Mouse (Mus musculus) adrenal gland, postnatal 25 days (tissue): Measurements from ENCODE around the gene Xylt1. TPM values are rescaled to one million over a fixed set of nuclear protein-coding genes. Genes with fewer than 3 reads are reported as not detected.

Experiments
- DNase-seq: peaks from one replicate; pipeline ENCODE4 v3.0.0; 2021; ENCODE audit warnings: mixed read lengths
- total RNA-seq: library from RNA; stranded (reverse); gene quantifications from 2 replicates; pipeline ENCODE4 v1.2.3, GENCODE M21; 2021

The Xylt1 gene
- total RNA-seq, 1 experiment from 2014 or later = 5.5 TPM

DNA sequence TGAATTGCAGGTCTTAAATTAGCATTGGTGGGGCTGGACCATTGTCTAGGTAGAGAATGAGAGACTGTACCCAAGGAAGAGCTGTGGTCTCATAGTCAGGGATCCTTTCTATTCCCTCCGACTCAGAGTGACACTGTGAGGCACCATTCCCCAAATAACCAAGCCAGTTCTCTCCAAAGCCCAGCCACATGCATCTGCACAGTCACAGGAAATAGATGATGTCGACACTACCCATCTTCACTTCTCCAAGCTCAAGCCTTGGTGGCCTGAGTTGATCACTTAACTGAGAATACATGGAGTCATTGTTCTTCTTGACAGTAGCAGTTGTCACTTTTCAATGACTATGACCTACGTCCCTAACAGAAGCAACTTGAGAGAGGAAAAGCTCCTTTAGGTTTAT, 100.6 kb downstream of the Xylt1 start:
- DNase-seq = no peak

DNA sequence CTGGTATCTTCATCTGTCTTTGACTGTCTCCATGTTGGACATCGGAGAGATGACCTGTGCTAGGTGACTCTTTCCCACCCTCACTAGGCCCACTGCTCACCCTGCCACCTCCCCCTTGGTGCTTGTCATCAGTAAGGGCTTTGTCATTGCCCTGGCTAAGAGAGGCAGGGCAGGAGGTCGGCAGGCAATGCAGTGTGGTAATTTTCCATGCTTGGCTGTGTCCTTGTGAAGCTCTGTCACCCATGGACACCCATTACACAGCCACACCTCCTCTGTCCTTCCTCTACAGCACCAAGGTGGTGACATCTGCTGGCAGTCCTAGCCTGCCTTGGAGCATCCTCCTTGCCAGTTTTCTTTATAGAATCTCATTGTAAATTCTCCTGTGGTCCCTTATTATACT, 101.9 kb downstream of the Xylt1 start:
- no peak for DNase-seq

DNA sequence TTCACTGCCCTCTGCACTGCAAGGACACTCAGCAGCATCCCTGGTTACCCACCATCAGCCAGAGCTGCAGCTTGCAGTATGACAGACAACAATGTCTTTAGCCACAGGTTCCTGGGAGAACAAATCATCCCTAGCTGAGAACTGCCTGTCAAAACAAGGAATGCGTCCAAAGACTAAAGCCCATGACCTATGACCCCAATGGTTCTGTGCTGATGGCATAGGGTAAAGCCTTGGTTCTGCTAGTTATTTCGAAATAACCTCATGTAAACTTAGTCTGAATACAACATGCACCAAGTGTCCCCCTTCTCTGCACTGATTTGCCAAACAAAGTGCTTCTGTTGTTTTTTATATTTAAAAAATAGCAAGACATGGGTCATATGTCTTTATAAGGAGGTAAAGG, 103.8 kb downstream of the Xylt1 start:
- no peak for DNase-seq

DNA sequence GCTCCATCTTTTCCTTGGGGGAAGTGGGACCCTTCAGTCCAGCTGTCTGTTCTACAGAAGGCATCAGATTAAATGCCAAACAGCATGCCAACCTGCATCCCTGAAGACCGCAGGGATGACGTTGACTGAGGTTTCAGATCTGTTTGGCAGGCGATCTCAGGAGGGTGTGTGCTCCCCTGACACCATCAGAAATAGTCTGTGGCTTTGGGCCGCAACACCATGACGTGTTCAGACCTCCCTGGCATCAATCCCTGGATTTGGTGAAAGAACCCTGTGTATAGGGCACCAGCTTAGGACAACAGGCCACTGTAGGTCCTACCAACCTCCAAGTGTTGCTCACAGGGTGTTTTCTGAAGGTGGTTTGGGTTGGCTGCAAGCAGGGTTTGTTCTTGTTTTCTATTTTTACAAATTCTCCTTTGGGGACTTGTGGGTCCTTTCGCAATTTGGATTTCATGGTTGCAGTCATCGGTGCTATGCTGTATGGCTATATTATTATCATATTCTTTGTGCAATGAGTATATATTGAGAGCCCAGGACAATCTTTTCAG, 104.3 kb downstream of the Xylt1 start:
- DNase-seq = no peak

DNA sequence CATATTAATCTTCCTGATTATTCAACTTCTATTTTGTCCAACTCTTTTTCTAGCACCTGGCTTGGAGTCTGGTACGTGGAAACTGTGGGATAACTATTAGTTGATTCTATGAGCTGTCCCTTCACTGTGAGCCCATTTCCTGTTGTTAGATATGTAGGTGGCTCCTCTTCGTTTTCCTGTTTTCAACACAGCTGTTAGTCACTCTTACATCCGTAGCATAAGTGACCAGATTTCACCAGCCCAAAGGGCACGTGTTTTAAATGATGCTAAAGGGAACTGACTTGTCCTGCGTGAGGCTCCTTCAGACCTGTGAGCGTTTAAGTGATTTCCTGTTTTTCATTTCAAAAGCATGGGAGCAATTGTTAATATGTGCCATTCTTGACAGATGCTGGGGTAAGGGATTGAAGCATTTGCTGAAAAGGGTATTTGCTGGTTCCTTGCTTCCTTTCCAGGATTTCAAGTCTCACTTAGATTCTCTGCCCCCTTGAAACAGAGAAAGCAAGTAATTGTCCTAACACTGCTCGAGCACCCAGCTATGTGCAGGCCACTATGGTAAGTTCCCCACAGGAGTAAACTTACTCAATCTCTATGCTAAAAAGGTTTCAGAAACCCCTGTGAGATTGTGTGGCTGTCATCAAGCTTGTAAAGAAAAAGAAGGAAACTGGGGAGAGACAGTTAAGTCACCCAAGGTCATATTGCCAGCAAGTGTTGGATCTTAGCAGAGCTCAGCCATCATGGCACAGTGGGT, 105.8 kb downstream of the Xylt1 start:
- DNase-seq = no peak

DNA sequence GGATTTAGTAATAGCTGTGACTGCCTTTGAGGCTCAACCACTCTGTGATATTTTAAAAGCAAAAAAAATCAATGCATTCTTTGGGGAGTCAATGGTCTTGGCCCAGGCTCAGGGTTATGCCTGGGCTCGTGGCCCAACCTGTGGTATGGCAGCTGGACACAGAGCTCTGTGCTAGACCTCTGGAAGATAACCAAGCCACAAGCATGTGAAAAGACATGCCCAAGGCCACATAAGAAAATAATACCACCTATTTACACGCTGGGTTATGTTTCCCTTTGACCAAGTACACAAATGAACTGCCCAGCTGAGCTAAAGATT, 106.4 kb downstream of the Xylt1 start:
- DNase-seq = no peak

DNA sequence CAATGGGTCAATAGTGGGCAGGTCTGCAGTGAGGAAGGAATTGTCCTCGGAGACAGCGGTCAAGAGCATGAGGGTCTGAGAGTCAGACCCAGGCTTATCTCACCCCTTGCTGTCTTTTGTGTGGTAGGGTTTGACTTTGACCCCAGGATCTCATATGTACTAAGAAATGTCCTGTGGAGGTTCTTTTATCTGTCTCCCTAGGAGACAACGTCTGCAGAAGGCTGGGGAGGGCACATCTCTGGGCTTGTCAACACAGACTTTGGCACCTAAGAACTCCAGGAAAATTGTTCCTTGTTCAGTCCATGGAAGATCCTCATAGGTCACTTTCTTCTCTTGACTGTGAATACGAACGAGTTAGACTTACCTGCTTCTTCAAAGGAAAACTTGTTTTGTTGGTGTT, 109.2 kb downstream of the Xylt1 start:
- no peak for DNase-seq

DNA sequence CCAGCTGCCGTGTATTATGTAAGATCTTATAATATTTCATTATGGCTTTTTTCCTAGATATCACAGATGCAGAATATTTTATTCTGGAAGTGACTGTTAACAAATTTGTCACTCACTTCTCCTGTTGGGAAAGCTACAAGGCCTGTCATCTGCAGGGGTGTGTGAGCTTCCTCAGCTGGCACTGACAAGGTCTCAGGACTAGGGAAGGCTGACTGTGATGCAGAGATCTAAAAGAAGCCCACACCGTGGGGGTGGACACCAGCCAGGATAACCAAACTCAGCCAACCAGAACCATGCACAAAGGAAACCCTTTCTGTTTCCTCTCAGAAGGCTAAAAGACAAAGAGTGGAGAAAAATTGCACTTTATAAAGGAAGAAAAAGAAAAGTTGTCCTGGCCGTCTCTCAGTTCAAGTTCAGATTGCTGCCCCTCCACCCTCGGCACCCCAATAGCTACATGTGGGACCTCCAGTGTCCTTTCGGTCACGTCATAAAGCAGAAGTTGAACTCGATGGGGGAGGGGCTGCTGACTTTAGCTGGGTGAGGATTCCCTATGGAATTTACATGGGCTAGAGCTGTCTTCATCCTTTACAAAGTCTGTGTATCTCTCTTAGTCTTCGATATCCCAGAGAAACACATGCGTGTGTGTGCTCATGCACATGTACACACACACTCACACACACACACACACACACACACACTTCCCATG, 109.9 kb downstream of the Xylt1 start:
- no peak for DNase-seq

DNA sequence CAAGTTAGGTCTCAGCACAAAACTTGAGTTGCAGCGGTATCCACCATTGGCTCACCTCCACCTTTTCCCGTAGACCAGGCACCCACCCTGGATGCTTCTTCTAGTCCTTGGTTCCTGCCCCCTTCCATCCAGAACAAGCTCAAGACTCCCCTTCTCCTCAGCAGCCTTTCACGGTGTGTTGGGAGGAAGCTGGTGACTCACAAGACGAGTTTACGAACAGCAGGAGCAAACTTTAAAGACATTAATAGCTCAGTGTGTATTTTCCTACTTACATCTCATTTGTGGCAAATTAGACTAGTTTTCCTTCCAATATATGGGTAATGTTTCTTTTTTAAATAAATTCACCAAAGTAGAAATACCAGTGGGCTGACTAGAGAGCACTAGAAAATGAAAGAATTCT, 110.7 kb downstream of the Xylt1 start:
- no peak for DNase-seq

DNA sequence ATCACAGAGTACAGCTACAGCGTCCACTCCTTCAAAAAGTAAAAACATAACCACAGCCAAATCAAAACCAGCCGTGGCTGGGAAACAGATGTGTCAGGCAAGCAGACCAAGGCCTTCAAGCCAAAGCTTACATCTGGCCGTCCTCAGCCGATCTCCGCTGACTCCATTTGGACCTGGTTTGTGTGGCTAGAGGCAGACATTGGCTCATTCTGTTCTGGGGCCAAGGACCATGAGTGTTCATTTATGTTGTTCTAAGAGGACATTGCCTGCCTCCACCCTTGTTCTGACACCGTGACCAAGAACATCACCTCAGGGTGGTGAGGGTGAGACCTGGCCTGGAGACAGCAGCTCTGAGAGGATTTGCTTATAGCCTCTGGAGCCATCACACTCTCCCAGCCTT, 113.4 kb downstream of the Xylt1 start:
- no peak for DNase-seq

DNA sequence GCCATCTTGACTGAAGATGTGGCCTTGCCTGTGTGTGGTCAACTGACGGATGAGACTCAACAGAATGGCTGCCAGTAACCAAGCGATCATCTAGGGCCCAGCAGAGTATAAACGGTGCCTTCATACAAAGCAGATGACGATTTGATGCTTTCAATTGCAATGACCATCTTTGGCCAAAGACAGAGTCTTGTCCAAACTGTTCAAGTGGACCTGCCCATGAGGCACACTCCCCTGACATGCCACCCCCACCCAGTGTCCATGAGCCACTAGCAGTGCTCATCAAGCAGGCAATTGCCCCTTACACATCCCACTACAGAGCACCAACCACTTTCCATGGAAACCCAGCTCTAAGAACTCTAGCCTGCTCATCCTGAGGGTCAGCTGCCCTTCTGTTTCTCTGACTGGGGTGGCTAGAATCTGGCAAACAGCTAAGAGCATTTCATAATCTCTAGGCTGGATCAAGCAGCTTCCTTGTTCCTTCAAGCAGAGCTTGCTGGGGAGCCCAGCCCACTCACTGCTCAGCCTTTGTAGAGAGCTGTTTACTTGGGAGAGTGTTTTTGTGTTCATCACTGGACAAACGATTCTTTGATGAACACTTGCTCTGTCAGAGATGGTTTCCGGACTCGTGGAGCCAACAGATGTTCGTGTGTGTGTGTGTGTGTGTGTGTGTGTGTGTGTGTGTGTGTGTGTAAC, 114.0 kb downstream of the Xylt1 start:
- no peak for DNase-seq

DNA sequence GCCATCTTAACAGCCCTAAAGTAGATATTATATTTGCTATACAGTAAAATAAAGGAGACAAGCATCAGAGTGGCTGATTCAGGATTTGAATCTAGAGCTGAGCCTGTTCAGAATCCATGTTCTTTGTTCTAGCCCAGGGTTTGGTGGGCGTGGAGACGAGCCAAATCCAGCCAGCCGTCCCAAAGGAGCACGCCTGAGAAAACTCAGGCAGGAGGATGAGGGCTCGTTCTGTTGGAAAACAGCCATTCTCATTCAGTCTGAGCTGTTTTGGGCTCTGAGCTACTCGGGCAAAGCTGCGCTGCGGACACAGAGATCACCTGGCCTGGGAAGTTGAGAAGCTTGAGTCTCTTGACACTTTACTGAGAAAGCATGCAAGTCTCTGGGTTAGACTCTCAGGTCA, 115.0 kb downstream of the Xylt1 start:
- DNase-seq = no peak

DNA sequence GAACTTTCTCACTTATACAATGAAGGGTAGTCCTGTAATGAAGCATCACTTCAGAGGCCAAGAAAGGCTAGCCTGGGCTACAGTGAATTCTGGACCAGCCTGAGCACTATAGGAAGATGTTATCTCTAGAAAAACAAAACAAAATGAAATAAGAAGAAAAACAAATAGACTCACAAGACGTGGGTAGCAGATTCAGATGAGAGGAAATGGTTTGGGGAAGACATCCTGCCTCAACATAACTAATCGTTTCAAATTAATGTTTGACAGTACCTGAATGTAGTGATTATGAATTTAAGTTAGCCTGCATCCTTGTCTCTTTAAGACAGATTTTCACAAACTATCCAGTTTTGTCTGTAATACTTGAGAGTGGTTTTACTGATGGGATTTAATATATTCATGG, 117.4 kb downstream of the Xylt1 start:
- DNase-seq = no peak

DNA sequence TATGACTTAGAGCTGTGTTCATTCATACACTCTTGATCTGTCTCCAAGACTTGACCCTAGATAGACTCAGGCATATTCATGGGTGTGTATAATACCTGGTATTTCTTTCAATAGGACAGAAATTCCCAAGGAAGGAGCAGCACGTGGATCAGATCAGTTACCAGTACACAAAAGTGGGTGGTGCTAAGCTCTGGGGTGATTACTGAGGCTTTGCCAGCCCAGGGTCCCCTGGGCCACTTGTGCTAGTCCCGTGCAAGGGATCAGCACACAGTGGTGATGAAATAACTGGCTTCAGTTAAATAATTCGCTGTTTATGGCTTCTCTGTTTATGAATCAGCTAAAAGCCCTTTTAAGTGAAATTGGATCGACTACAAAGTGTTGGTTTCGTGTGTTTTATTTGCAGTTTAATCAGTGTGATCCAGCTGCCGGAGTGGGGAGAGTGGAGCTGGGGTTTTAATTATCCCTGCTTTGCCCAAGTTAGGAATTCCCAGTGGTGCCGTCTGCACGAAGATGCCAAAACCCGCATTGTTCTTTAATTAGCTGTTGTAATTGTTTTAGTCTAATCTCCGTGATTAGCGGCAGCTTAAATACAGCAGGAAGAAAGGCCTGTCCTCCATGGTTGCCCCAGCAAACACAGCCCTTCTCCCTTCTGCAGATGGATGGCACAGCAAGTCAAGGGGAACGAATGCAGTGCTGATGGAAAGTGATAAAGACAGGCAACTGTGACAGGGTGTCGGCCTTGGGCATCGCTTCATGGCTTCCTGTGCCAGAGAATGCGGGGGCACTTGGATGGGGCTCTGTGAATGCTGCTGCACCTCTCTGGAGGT, 120.8 kb downstream of the Xylt1 start:
- DNase-seq = no peak

DNA sequence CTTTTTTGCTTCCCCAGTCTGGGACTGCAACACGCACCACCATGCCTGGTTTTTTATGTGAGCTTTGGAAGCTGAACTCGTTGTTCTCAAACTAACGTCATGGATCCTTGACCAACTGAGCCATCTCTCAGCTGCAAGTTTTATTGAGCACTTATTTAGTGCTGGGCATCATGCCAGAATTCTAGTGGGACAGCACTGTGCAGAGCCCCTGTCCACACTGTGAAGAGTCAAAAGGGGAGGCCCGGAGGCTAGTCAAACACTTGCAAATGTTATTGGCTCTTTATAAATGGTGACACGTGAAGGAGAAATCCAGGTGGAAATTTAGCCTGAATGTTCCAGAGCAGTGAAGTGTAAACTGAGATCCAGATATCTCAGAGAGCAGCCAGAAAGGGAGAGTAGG, 121.6 kb downstream of the Xylt1 start:
- no peak for DNase-seq

DNA sequence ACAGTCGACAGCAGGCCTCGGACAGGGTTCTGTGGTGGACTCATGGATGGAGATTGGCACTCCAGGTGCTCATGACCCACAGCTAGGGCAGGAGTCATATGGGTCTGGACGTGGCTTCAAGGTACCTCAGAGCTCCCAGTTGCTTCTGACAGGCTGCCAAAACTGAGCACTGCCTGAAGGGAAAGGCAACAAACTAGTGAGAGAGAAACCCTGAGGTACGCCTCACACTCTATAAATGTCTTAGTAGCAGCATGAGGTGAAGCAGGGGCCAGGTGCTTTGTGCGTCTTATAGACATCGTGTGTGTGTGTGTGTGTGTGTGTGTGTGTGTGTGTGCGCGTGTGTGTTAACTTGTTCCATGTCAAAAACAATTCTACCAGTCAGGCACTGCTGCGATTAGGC, 122.9 kb downstream of the Xylt1 start:
- DNase-seq = no peak

DNA sequence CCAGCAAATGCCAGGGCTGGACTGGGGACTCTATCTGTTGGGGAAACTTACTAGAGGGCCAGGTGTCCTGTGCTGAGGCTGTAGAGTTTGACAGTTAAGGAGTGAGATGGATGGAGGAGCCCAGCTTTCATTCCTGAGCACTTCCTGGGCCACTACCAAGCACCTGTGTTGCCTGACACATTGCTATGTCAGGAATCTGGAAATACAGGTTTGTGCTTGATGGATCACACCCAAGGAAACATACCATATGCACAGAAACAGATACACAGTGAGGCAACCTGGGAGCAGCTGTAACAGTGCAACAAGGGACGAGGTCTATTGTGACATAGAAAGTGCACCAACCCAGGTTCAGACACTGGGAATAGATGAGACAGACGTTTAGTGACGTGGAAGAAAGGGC, 125.0 kb downstream of the Xylt1 start:
- no peak for DNase-seq

DNA sequence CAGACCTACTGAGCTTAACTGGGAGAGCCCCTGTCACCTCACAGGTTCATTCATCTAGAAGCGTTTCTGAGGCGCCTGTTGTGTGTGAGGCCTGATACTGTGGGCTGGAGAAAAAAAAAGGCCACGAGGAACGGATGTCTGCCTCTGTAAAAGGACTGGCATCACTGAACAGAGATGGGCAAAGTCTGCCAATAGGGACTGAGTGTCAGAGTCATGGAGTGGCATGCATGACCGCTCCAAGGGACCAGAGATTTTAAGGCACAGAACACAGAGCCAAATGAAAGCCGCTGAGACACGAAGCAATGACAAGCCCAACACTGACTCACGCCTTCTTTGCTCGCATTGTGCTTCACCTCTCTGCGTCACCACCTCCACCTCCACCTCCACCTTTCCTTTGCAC, 126.6 kb downstream of the Xylt1 start:
- DNase-seq = no peak

DNA sequence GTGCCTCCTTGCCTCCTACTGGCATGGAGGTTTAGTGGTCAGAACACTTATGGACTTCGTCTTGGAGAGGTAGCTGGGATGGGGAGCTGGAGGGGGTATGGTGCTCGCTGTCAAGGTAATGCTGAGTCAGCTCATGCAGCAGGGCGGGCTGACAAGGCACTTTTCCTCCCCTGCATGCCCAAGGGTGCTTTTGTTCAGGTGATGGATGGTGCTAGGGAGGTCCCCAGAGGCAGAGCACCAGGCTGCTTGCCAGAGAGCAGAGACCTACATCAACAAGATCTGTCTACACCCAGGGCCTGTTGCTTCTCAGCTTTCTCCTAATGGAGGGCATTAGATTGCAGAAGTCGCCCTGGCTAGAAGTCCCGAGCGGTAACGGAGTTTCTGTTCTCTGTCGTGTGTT, 127.3 kb downstream of the Xylt1 start:
- DNase-seq = no peak

DNA sequence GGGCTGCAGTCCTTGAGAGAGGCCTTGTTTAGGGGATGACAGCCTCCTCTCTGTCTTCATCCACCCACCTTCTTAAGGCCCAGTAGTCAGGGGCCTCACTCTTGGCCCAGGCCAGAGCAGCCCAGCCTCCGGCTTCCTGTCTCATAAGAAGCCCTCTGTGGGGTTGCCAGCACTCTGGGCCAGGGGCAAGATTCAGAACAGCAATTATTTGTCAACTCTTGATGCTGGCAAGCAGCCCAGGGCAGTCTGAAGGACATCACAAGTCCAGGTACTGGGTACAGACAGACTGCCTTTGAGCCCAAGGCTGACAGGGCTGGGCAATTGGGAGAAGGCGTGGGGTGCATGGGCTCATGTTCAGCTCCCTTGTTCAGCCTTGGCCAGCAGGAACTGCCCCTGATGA, 129.3 kb downstream of the Xylt1 start:
- peak; percentile 61 for DNase-seq

DNA sequence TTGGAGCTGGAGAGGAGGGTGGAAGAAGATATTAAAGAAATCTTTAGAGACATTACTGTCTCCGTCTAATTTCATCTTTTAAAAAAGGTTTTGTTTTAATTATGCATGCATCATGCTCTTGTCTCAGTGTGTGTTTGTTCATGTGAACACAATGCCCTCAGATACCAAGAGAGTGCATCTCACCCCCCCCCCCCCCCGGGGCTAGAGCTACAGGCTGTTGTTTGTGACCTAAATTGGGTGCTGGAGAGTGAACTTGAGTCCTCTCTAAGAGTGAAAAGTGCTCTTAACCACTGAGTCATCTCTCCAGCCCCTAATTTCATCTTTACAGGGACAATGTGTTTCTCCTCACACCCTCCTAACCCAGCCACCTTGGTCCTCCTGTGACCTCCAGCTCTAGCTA, 131.5 kb downstream of the Xylt1 start:
- DNase-seq = no peak

DNA sequence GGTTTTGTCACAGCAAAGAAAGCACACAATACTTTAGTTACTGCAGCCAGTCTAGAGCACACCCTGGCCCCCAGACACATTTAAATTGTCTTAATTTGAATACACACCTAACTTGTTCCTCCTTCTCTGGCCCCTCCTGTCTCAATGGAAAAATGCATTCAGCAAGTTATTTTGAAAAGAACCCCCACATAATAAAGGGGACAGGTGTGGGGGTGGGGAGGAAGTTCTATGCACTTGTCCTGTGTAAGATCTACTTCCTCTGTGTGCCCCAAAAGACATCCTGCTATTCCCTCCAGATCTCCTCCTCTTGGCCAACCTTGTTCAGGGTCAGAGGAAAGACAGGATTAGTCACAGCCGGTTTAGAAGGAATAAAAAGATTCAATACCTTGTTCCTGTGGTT, 135.0 kb downstream of the Xylt1 start:
- no peak for DNase-seq

DNA sequence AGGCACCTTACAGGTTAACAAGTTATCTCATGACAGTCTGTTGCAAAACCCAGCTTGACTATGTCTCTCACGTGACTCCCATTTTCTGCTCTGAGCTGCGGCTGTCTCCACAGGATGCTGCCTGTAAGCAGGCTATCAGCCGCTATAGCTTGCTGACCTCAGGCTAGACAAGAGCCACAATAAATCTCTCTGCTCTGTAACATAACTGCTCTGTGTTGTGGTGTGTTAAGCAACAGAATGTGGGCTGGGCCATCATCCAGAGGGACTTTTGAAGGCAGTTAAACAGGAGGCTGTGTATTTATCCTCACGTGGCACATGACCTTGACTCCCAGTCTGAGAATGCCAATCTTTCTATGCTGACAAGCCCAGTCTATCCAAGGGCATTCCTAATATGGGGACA, 136.1 kb downstream of the Xylt1 start:
- peak; percentile 42 for DNase-seq
